Mouse (Mus musculus) thymus, postnatal 4 days (tissue): Measurements from ENCODE around the gene Gzf1.

Source experiments
- DNase-seq: peaks from one replicate; pipeline ENCODE4 v3.0.0; 2021

Gene Gzf1

DNA sequence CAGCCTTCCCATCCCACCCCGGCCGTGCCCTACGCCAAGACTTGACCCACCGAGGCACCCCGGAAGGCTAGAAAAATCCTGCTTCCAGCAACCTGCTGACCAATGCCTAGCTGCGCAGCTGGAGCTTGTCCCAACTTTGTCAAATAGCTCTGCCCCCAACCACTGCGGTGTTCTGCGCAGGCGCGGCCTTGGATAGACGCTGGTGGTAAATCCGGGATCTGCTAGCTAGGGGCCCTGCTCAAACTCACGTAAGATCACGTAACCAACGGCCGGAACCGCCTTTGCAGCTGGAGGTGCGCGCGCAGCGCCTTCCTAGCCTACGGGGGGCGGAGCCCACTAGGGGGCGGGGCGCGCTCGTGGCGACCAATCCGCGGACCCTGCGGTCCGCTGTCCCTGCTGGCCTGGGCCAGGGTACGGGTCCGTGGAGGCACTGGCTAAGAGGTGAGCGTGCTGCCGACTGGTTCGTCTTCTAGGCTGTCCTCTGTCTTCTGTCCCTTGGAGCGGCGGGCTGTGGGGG lies at the start of gene Gzf1:
Gzf1 (plus strand) TSS at position 249 of the 517 bp plus-strand sequence.
- DNase-seq = peak; percentile 100

DNA sequence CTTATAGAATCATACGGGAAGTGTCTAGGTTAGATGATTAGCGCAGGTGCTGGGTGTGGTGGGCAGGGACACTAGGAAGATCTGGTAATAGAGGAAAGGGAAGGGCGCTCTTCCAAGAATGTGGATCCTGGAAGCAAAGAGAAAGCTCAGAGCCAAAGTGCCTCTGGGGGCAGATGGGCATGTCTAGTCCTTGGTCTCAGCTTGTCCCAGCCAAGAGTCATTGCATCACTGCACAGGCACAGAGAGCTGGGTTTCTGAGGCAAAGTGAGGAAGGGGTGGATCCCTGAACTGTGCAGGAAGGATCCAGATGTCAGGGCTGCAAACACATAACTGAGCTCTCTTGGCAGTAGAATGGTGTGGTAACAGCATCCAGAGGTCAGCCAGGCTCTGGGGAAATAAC lies 49.2 kb upstream of the Gzf1 start:
- DNase-seq = no peak

DNA sequence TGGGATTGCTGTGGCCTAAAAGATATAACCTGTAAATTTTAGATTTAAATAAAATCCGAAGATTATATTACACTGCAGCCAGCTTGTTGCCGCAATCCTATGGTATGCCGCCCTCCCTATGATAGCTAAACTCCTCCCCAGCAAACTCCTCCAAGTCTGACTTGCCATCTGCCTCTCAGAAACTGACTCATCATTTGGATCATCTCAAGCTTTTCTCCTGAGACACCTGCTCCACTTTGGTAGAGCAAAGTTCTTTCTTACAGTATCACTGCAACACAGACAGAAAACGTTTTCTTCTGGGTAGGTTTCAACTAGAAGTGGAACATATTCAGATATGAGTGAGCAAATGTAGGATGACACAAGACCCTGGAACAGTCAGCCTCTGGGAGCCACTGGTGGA lies 46.4 kb upstream of the Gzf1 start:
- DNase-seq = no peak

DNA sequence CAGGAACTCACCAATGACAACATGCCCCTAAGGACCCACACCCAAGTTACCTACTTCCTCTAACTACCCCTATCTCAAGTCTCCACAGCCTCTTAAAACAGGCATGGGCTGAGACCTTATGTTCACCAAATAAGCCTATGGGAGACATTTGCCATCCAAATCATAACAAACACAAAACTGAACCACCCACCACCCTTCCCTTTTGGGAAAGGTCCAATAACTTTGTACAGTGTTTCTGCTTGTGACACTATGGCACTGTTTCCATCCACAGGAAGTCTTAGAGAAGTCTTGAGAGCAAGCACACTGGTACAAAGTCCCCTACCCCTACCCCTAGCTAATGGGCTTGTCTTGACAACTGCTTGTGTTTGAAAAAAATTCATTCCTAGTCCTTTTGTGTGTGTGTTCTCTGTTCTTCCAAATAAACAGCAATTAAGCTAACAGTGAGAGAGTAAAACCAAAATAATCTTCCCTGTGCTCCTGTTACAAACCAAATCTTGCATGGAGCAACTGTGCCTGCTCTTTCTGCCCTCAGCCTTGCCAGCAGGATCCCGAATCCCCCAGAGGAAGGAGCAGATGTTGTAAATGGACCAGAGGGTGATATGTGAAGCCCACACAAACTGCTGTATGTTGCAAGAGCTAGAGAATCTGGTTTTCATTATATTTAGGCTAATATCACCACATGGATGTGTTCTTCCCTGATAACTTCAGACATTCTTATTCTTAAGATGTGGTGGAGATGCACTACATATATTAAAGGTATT lies 38.0 kb upstream of the Gzf1 start:
- DNase-seq = no peak

DNA sequence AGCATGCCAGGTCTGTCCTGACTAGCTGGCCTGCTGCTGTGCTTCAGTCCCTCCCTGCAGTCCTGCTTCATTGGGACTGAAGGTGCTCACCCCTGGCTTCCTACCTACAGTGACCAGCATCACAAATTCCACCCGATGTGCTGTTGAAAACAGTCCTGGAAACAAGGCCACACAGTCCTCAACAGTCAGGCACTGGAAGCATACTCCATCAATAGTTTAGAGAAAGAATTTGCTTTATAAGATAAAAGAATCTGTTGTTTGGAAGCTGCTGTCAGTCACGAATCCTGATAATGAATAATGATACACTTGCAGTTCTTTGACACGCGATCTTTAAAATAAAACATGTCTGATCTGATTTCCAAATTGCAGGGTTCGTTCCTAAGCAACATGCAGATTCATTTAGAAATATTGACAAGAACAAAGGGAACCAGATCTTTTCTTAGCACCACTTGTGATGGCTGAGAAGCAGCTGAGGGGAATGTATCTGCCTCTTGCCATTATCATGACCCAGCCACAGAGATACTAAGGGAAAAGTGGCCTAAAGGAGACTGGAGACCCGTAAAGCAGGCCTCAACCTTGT lies 36.3 kb upstream of the Gzf1 start:
- no peak for DNase-seq

DNA sequence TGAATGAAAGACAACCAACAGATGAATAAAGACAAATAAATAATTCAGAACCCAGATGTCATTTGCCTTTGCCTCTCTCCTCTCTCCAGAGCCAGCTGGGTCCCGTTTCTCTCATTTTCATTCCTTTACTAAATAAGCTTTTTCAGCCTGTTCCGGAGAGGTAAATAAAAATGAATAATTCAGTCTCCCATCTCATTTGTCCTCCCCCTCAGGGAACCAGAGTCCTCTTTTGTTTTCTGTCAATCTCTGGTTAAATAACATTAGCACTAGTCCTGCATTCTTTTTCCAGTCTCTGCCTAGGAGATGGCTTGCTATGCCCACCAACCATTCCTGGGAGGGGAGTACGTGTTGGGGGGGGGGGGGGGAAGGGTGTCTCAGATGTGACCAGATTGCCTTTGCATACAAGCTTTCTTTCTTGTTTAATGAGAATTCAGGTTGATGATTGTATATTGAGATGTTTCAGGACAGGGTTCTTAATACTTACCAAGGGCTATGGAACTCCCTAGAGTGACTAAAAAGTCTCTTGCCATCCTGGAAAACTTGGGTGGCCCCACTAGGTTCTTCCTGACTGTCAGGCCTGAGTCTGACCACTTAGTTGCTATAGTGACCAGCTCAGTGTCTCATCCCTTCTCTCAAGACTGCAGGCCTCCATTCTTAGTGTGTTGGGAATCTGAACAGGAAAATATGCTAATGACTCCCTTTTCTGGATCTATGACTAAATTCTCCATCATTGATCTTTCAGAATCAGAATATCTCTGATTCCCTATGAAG lies 30.1 kb upstream of the Gzf1 start:
- no peak for DNase-seq

DNA sequence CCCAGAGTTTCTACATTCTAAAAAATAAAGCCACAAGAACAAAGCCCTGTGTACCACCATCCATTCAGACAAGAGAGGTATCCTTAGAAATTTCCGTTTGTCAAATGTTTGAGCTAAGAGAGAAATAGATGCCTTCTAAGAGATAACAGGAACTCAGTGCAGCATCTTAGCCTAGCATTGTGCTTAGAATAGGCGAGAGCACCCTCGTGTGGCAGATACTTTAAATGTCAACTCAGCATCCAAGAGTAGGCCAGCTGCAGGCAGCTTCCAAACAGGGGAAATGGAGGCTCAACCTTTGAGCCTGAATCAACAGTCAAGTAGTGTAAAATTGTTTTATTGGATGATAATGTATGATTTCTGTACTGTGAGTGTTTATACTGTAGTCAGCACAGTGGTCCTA lies 25.9 kb upstream of the Gzf1 start:
- DNase-seq = peak; percentile 78

DNA sequence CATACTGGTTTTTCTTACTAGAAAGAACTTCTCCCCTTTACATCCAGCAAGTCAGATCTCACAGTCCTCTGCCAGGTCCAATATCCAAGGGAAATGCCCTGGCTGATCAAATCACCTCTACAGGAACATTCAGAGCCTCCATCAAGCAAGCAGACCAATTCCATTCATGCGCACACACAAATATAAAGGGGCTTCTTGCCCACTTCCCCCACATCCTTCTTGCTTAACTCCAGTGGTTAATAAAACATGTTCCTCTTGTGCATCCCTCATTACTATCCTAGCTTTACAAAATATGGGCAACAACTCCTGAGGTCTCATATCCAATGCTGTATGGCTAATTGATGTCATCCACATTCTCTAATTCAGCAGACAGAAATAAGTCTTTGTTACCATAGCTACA lies 17.4 kb upstream of the Gzf1 start:
- DNase-seq = no peak

DNA sequence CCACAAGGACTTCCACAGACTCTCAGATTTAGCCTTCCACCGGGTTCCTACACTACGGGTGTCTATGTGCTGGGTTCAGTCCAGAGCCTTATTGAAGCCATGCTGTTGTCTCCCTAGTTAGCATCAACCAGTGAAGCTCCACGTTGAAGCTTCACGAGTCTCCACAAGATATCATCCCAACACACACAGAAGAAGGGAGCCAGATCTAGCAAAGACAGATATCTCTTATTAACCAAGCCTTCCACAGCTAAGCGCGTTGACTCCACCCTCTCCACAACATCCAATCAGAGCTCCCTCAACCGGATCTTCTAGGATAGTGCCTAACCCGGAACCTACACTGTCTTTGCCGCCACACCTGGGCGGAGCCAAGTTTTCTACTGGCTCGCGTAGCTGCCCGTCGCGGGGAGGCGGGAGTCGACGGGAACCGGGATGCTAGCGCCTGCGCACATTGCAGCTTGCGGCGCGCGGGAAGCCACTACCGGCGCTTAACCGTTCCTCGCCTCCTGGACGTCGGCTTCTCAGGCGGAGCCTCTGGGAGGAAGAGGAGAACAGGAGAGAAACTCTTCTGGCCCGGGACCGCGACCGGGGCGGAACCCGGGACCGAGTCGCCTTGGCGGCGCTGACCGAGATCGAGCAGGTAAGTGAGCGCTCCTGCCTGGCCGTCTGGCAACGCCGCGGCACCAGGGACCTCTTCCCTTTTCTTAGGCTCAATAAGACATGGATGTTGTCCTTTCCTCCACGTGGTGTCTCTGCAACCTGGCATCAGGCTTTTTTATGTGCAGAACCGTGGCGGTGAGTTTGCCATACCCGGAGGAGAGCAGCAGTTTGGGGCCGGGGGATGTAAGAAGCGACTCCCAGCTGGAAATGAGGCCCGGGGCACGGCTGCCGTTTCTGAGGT lies 8.4 kb upstream of the Gzf1 start, which contains the start of gene Nxt1:
Nxt1 (plus strand) TSS at position 403 of the 898 bp plus-strand sequence.
- peak; percentile 99 for DNase-seq

DNA sequence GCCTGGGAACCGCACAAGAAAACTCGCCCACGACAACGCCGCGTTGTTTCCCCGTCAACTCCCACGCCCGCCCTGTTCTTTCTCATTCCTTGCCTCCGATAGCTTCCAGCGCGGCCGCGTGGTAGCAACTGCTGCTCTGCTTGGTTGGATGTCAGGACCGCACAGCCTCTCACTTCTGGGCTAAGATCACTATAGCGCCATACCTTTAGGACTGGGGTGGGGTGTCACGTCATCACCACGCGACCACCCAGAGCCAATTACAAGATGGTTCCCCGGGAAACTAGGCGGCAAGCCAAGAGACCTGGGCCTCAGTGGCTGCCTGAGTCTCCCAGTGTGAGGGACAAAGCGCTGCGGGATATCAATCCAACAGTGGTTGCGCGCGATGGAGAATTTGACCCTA lies 3.0 kb upstream of the Gzf1 start:
- DNase-seq = peak; percentile 30

DNA sequence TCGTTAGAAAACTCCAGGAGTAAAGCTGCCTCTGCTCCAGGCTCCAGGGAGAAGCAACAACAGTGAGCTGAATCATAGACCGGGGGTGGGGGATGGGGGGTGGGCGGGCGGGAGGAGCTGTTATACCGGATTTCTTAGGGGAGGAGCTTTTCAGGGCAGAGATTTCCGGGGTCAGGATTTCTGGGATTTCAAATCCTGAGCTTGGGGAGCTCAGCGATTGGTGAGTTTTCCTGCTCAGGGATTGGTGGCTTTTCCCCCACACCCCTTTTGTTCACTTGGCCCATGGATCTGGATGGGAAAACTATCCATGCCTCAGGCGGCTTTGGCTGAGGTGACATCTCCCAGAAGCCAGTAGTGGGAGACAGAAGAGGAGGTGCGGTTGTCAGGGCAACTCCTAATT lies 1.5 kb upstream of the Gzf1 start:
- DNase-seq = no peak

DNA sequence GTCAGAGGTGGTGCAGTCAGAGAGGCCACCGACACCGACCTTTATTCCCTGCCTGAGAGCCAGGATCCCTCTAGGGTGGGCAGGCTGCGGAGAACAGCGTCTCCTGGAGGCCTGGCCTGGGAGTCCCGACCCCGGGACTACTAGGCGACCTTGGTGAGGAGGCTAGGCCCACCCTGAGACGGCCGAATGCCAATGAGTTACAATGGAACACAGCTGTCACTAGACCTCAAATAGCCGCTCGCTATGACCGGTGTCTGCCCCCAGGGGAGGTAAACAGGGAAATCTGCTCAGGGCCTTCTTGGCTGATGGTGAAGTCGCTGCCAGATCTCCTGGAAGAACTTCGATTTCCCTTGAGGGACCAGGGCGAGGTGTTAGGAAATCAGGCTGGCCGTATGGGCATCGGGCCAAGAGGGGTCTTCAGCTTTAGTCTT lies 653 bp downstream of the Gzf1 start:
- DNase-seq = peak; percentile 74

DNA sequence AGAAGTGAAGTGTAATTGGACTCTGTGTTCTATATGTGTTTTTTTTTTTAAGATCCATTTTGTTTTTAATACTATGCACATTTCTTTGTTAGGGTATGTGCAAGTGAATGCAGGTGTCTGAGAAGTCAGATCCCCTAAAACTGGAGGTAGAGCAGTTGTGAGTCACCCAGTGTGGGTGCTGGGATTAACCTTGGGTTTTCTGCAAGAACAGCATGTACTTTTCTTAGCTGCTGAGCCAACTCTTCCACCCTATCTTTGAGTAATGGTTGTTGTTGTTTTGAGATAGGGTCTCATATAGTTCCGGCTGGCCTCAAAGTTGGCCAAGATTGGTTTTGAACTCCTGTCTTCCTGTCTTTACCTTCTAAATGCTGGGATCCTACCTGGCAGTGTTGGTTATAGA lies 2.2 kb downstream of the Gzf1 start:
- no peak for DNase-seq

DNA sequence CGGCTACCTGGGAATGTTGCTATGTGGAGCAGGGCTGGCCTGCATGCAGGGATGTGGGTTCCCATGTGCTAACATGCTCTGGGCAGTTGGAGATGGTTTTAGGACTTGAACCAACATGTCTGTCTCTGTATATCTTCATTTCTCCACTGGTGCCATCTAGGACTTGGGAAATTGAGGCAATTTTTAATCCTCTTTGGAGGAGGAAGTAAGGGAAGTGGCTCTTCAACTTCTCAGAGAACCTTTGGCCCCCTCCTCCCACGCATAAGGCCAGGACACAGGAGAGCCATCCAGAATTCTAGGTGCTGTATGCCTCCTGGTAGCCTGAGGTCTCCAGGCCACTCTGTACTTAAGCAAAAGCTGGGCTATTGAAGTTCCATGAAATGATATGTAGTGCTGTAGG lies 4.1 kb downstream of the Gzf1 start:
- DNase-seq = no peak

DNA sequence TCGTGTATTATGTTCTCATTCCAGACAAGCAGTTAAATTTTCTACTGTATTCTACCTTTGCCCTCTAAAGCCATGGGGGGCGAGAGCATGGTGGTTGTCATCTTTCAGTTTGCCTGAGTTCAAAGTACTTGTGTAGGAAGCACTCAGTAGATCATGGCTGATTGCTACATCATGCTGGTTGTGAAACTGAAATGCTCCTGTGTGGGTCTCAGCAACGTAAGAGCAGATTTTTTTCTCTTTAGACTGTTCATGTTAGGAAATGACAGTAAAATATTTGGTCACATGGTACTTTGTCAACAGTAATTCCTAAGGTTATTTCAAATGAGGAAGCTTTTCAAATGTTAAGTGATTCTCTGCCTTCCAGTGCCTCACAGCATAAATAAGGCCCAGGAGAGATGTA lies 4.9 kb downstream of the Gzf1 start:
- DNase-seq = no peak

DNA sequence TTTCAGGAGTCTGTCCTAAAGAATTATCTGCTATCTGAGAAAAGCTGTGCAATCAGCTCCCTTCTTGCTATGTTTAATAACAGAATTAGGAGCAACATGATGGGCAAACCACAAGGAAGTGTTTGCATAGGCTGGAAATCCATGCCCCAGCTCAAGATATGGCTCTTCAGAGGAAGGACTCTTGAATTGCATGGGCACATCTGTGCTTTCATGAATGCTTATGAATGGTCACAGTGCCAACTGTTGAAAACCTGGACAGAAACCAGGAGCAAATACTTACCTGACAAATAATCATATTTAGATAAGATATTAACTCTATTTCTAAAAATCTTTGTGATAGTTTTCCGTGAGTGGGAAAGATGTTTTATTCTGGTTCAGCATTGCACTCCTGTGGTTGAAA lies 6.0 kb downstream of the Gzf1 start:
- DNase-seq = no peak

DNA sequence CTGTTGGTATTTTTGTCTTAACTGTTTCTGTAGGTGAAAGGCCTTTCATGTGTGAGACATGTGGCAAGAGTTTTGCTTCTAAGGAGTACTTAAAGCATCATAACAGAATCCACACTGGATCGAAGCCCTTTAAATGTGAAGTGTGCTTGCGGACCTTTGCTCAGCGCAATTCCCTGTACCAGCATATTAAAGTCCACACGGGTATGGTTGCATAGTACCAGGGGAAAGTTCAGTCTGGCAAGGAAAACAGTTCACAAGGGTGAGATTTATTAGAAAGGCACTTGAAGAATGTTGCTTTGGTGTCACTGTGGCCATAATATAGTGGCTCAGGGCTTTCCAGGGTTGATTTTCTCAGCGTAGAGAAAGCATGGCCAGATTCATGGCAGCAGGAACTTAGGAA lies 7.1 kb downstream of the Gzf1 start:
- DNase-seq = no peak

DNA sequence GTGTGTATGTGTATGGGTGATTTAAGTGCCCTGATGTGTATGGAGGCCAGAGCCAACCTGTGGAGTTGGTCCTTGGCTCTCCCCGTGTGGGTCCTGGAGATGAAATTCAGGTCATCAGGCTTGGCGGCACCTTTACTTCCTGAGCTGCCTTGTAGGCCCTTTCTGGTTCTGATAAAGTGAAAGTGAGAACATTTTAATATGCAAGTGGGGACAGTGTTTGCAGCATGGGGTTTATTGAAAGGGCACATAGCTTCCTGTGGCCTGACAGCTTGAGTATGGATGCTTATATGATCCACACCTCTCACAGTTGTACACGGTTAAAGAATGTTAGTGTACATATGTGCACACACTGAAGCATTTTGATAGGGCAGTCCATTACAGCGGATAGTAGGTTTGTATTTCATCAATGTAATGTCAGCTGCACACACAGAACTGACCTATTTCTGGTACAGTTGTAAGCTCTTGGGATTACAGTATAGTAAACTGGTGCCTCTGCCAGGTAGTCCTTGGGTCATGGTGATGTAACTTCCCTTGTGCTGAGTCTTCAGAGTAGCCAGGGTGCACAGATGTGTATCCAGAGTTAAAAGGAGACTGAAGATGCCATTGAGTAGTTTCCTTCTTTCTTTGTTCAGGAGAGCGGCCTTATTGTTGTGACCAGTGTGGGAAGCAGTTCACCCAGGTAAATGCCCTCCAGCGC lies 8.8 kb downstream of the Gzf1 start:
- no peak for DNase-seq

DNA sequence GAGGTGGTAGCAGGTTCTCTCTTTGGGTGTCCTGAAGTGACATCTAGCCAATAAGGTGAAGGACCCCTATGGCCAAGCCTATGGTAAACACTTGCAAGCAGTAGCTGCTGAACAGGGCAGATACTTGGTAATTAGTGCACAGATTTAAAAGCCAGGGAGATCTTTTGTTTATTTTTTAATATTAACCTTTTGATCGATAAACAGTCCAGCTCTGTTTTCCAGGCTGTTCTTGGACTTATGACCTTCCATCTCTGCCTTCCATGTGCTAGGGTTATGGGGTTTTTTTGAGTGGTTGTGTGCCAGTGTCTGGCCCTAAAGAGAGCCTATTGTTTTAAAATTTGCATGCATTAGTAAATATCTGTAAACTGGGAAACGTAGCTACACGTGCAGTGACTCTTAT lies 9.5 kb downstream of the Gzf1 start:
- no peak for DNase-seq

DNA sequence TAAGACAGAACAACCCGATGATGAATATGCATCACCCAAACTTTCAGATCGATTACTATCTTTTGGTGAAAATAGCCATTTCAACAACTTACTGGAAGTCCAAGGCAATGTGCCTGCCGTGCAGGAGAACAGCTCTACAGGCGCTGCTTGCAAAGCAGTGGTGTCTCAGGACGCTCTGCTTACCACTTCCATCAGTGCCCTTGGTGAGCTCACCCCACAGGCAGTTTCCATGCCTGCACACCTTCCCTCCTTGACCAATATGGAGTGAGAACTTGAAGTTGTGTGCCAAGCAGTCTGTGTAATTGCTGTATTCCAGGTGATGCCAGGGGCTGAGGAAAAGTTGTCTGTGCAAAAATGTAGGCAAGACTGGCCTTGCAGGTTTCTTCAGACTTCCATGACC lies 10.0 kb downstream of the Gzf1 start:
- DNase-seq = no peak

DNA sequence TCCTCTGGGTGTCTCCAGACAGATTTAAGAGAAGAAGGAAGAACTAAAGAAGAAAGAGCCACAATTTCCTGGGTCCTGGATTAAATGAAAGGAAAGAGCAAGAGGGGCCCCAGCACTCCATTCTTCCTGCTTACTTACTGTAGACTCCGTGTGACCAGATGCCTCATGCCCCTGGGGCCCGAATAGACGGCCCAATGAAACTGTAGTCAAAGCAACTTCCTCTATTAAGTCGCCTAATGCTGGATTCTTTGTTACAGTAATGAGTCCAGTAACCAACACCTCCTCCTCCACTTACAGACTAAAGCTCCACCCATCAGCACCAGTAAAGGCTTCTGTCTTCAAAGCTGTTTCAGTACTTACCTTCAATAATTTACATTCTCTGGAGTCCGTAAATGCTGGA lies 17.7 kb downstream of the Gzf1 start:
- no peak for DNase-seq
